Mouse (Mus musculus) myocyte (in vitro differentiated cells): ENCODE measurements around the gene Trim40. TPM values are rescaled to one million over a fixed set of nuclear protein-coding genes. Genes with fewer than 3 reads are reported as not detected.

ENCODE experiments used
- H3K27me3 ChIP-seq: one replicate; pipeline ENCODE4 v1.6.1; 2011; ENCODE audit not compliant: control insufficient read depth, insufficient read depth, insufficient read length
- H3K36me3 ChIP-seq: one replicate; pipeline ENCODE4 v1.6.1; 2011; ENCODE audit not compliant: control insufficient read depth, insufficient read depth
- H3K4me2 ChIP-seq: one replicate; pipeline ENCODE4 v1.6.1; 2011; ENCODE audit warnings: low read depth, control low read depth
- H3K4me3 ChIP-seq: one replicate; pipeline ENCODE4 v1.5.1; 2011; ENCODE audit warnings: mild to moderate bottlenecking, control low read depth, moderate library complexity
- H3K79me2 ChIP-seq: one replicate; pipeline ENCODE4 v1.6.1; 2011; ENCODE audit not compliant: control insufficient read depth, insufficient read depth
- H3ac ChIP-seq: one replicate; pipeline ENCODE4 v1.6.1; 2011; ENCODE audit not compliant: control insufficient read depth, insufficient read length
- CEBPB ChIP-seq: IDR thresholded peaks from 2 replicates; pipeline ENCODE4 v1.6.1; 2011; ENCODE audit warnings: mild to moderate bottlenecking, moderate library complexity; ENCODE audit not compliant: poor library complexity, insufficient read depth, severe bottlenecking
- E2F4 ChIP-seq: IDR thresholded peaks from one replicate; pipeline ENCODE4 v1.6.1; 2011; ENCODE audit warnings: mild to moderate bottlenecking, control low read depth, moderate library complexity; ENCODE audit not compliant: insufficient read depth
- MAX ChIP-seq: IDR thresholded peaks from one replicate; pipeline ENCODE4 v1.6.1; 2011; ENCODE audit warnings: low read depth, mild to moderate bottlenecking, control low read depth
- MYOD1 ChIP-seq, 3 experiments: IDR thresholded peaks; one replicate each; pipeline ENCODE4 v1.6.1; 2011; ENCODE audit warnings: control low read depth in 2 of 3, low read depth in 2 of 3, mild to moderate bottlenecking in 2 of 3, moderate library complexity in 1 of 3; ENCODE audit not compliant: insufficient read length in 2 of 3, control insufficient read depth in 1 of 3
- MYOG ChIP-seq, 3 experiments: IDR thresholded peaks; one replicate each; pipeline ENCODE4 v1.6.1; 2011; ENCODE audit warnings: control low read depth in 2 of 3, low read depth in 2 of 3, mild to moderate bottlenecking in 2 of 3; ENCODE audit not compliant: insufficient read length in 2 of 3, control insufficient read depth in 1 of 3, insufficient read depth in 1 of 3
- POLR2A ChIP-seq: IDR thresholded peaks from one replicate; pipeline ENCODE4 v1.6.1; 2011; ENCODE audit warnings: low read depth, mild to moderate bottlenecking, control low read depth, moderate library complexity; ENCODE audit not compliant: insufficient read length
- POLR2AphosphoS2 ChIP-seq: IDR thresholded peaks from one replicate; pipeline ENCODE4 v1.6.1; 2011; ENCODE audit warnings: low read depth, control low read depth; ENCODE audit not compliant: insufficient read length
- REST ChIP-seq: IDR thresholded peaks from one replicate; pipeline ENCODE4 v1.6.1; 2011; ENCODE audit warnings: mild to moderate bottlenecking, control low read depth, moderate library complexity; ENCODE audit not compliant: insufficient read depth, insufficient read length
- SRF ChIP-seq: IDR thresholded peaks from one replicate; pipeline ENCODE4 v1.6.1; 2011; ENCODE audit warnings: low read depth; ENCODE audit not compliant: control insufficient read depth, insufficient read length
- TCF12 ChIP-seq: IDR thresholded peaks from one replicate; pipeline ENCODE4 v1.6.1; 2011; ENCODE audit warnings: mild to moderate bottlenecking, control low read depth; ENCODE audit not compliant: poor library complexity, insufficient read depth, severe bottlenecking
- TCF3 ChIP-seq: IDR thresholded peaks from one replicate; pipeline ENCODE4 v1.6.1; 2011; ENCODE audit warnings: low read depth, control low read depth; ENCODE audit not compliant: insufficient read length
- USF1 ChIP-seq: IDR thresholded peaks from one replicate; pipeline ENCODE4 v1.6.1; 2011; ENCODE audit warnings: low read depth, mild to moderate bottlenecking, control low read depth, moderate library complexity
- polyA plus RNA-seq: library from polyadenylated mRNA; unstranded; fragments of >200 nt; fragmentation: generic; extraction: Trizol; gene quantifications from one replicate; pipeline ENCODE4 v1.2.1, GENCODE M21; 2012; ENCODE audit warnings: missing spikeins

Trim40 gene
- polyA plus RNA-seq, 1 experiment: not detected

- TF ChIP-seq POLR2A: no peak
- no peak for TF ChIP-seq MYOD1 (IDR thresholded peaks at IDR 0.05; ENCODE audit: control insufficient read depth in 1 of 3, insufficient read length in 2 of 3, low read depth in 2 of 3)
- no peak for TF ChIP-seq USF1
- TF ChIP-seq E2F4: no peak
- TF ChIP-seq MYOG (IDR thresholded peaks at IDR 0.05; ENCODE audit: control insufficient read depth in 1 of 3, insufficient read depth in 1 of 3, insufficient read length in 2 of 3, low read depth in 2 of 3): no peak
- no peak for TF ChIP-seq TCF12
- TF ChIP-seq TCF3: no peak
- no peak for TF ChIP-seq POLR2AphosphoS2
- no peak for TF ChIP-seq REST
- no peak for TF ChIP-seq MAX
- no peak for TF ChIP-seq SRF
- TF ChIP-seq CEBPB: no peak
- Histone ChIP-seq H3K4me2 (no peak overlapping the region), H3K27me3 (peaks cover 11% of the 10 kb centered on the region)
Measured at GRCm38 (mm10) chr17:36915076-36915475, 25.2 kb upstream of the Trim40 start.

GRCm38 (mm10) chr17:36914108-36914507 is 24.2 kb upstream of the Trim40 start:
- Histone ChIP-seq H3K36me3 (no peaks in the 10 kb centered on the region), H3K79me2 (no peaks in the 10 kb centered on the region), H3K4me2 (no peak overlapping the region), H3ac (no peak overlapping the region), H3K4me3 (no peak overlapping the region), H3K27me3 (peaks cover 11% of the 10 kb centered on the region)
- TF ChIP-seq CEBPB (no peak), USF1 (no peak), TCF12 (no peak), POLR2AphosphoS2 (no peak), REST (no peak), MAX (no peak), E2F4 (no peak), MYOD1 (IDR thresholded peaks at IDR 0.05; ENCODE audit: control insufficient read depth in 1 of 3, insufficient read length in 2 of 3, low read depth in 2 of 3) (no peak)

More at GRCm38 (mm10) chr17:36915076-36915475, 25.2 kb upstream of the Trim40 start:
- Histone ChIP-seq H3K79me2 (no peaks in the 10 kb centered on the region), H3ac (no peak overlapping the region), H3K4me3 (no peak overlapping the region), H3K36me3 (no peaks in the 10 kb centered on the region)

- H3K79me2 ChIP-seq: no peaks in the 10 kb centered on the region
- no peak overlapping the region for H3K4me3 ChIP-seq
- H3ac ChIP-seq: no peak overlapping the region
- H3K4me2 ChIP-seq: no peak overlapping the region
- peaks cover 15% of the 10 kb centered on the region for H3K27me3 ChIP-seq
- no peaks in the 10 kb centered on the region for H3K36me3 ChIP-seq
- TF ChIP-seq REST (no peak), MYOG (IDR thresholded peaks at IDR 0.05; ENCODE audit: control insufficient read depth in 1 of 3, insufficient read depth in 1 of 3, insufficient read length in 2 of 3, low read depth in 2 of 3) (no peak), USF1 (no peak), POLR2A (no peak), MAX (no peak), TCF3 (no peak), CEBPB (no peak), POLR2AphosphoS2 (no peak), SRF (no peak), MYOD1 (IDR thresholded peaks at IDR 0.05; ENCODE audit: control insufficient read depth in 1 of 3, insufficient read length in 2 of 3, low read depth in 2 of 3) (no peak), TCF12 (no peak), E2F4 (no peak)
Measured at GRCm38 (mm10) chr17:36912031-36912430, 22.1 kb upstream of the Trim40 start.

- no peaks in the 10 kb centered on the region for H3K79me2 ChIP-seq
- H3K36me3 ChIP-seq: no peaks in the 10 kb centered on the region
- H3K27me3 ChIP-seq: peaks cover 15% of the 10 kb centered on the region
- no peak overlapping the region for H3ac ChIP-seq
- H3K4me2 ChIP-seq: no peak overlapping the region
- TF ChIP-seq POLR2AphosphoS2 (no peak), REST (peak; percentile 57), SRF (no peak)
- H3K4me3 ChIP-seq: no peak overlapping the region
Measured at GRCm38 (mm10) chr17:36909802-36910201, 19.9 kb upstream of the Trim40 start.

GRCm38 (mm10) chr17:36908235-36908634 is 18.3 kb upstream of the Trim40 start:
- Histone ChIP-seq H3K4me2 (no peak overlapping the region), H3K27me3 (peaks cover 15% of the 10 kb centered on the region), H3K79me2 (no peaks in the 10 kb centered on the region), H3ac (no peak overlapping the region), H3K36me3 (no peaks in the 10 kb centered on the region), H3K4me3 (no peak overlapping the region)
- TF ChIP-seq MYOD1 (IDR thresholded peaks at IDR 0.05; ENCODE audit: control insufficient read depth in 1 of 3, insufficient read length in 2 of 3, low read depth in 2 of 3) (no peak), REST (no peak), CEBPB (no peak), POLR2A (no peak), POLR2AphosphoS2 (no peak), USF1 (no peak), MAX (no peak), E2F4 (no peak), TCF12 (no peak), MYOG (IDR thresholded peaks at IDR 0.05; ENCODE audit: control insufficient read depth in 1 of 3, insufficient read depth in 1 of 3, insufficient read length in 2 of 3, low read depth in 2 of 3) (no peak), TCF3 (no peak)
